Mouse (Mus musculus) gastrocnemius, adult 8-10 months (tissue): Measurements from ENCODE around the gene Cul3. TPM values are rescaled to one million over a fixed set of nuclear protein-coding genes. Genes with fewer than 3 reads are reported as not detected.

Experiments used
- total RNA-seq, 4 experiments: library from RNA; stranded (reverse); gene quantifications; 2 replicates each; pipeline ENCODE4 v1.2.4; 2022

The Cul3 gene
- total RNA-seq, 4 experiments from 2014 or later = 255 to 288 (median 276) TPM

Other genes starting within 250 kb of the Cul3 start
- under 1 TPM; 0.20 to 0.44 (median 0.26) TPM for gene Fam124b, start 122.0 kb downstream of the Cul3 start, total RNA-seq
- not detected for gene Gm45261, start 121.0 kb upstream of the Cul3 start, total RNA-seq